Mouse (Mus musculus): ENCODE measurements around the gene Bach2.

Bach2 gene

DNA sequence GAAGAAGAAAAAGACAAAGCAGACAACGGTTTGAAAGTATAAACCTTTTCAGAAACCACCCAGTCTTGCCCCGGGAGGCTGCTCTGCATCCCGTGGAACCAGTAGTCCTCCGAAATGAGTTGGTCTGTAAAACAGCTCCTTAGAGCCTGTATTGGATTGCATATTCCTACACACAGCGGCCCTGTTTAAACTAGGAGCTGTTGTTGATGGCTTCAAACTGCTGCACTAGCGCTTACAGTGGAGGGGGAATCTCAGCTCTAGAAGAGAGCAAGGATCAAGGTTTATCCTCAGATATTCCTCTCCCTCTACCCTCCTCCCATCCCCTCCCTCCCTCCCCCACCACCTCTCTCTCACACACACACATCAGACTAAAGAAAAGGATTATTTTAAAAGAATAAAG, 345.6 kb downstream of the Bach2 start:
- no peak for DNase-seq (ENCODE audit: extremely low read depth, insufficient read length, low spot score)

DNA sequence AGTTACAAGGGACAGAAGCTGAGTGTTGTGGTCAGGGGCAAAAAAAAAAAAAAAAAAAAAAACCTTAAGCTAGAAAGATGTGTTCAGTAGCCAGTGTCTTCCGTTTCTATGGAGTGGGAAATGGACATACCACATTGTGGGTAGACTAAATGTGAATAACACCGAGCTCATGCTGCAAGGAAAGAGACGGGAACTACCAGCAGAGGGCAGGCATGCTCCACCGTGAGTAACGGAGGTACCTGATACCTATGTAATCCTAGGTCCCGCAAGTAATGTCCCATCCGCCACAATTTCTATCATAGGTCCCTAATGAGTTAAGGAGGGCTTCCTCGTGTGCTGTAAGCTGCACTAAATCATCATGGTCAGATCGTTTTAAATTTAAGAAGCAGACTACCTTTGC, 348.0 kb downstream of the Bach2 start:
- DNase-seq (ENCODE audit: extremely low read depth, insufficient read length, low spot score), result no peak

DNA sequence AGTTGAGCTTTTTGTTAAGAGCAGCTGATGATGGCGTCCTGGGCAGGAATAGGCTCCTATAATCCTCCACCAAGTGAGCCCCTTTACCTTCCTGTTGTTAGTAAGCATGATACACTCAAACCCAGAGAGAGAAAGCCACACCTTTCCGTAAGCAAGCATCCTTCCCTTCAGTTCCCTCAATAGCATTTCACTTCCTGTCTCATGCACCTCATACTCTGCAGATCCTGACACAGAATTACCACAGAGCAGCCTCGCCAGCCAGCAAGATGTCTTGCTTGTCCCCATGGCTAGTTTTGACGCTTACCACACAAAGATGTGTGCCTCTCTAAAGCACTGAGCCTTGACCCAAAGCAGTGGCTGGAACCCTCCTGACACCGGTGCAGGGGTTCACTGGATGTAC, 348.9 kb downstream of the Bach2 start:
- no peak for DNase-seq (ENCODE audit: extremely low read depth, insufficient read length, low spot score)

DNA sequence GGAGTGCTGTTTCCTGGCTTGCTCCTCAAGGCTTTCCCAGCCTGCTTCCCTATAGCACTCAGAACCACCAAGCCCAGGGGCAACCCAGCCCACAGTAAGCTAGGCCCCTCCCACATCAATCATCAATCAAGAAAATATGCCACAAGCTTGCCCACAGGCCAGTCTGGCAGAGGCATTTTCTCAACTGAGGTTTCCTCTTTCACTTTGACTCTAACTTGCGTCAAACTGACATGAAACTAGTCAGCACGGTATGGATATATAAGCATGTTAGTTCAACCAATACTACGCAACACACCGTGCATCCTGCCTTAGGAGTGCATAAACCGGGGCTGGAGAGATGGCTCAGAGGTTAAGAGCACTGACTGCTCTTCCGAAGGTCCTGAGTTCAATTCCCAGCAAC, 349.6 kb downstream of the Bach2 start:
- no peak for DNase-seq (ENCODE audit: extremely low read depth, insufficient read length, low spot score)

DNA sequence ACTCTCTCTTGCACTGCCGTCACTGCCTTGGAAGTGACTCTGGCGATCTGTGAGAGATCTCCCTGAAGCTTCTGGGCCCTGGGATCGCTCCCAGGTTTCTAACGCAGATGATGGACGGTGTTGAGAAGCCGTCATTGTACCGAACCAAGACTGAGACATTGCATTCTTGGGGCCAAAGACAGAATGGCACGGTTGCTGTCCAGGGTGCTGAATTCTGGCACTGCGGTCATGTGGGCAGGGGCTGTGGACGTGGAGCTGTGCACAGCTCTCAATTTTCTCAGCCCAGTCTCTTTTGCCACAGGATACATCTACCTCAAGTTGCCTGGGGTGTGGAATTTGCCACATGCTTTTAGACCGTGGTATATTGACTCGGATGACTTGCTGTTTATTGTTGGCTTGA, 362.5 kb downstream of the Bach2 start:
- DNase-seq (ENCODE audit: extremely low read depth, insufficient read length, low spot score), result peak; percentile 22

DNA sequence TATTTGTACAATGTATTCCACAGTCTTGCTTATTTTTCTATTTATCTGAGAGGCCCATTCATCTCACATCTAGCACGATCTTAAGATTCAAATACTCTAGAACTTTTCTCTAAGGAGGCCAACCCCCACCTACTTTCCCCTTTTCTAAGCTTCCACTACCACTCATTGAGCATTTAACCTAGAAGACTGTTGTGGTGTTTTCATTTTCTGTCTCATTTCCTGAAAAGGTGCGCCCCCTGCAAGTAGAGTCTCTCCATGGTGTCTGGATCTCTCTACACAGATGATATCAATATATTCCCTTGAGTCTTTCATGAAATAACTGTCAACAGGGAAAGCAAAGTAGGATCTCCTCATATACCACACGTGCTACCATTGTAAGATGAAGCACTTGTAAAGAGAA, 364.1 kb downstream of the Bach2 start, which contains the start of gene Gja10:
TSS of gene Gja10 (minus strand) at position 101 of the 400 bp plus-strand sequence.
- DNase-seq (ENCODE audit: extremely low read depth, insufficient read length, low spot score), result no peak

DNA sequence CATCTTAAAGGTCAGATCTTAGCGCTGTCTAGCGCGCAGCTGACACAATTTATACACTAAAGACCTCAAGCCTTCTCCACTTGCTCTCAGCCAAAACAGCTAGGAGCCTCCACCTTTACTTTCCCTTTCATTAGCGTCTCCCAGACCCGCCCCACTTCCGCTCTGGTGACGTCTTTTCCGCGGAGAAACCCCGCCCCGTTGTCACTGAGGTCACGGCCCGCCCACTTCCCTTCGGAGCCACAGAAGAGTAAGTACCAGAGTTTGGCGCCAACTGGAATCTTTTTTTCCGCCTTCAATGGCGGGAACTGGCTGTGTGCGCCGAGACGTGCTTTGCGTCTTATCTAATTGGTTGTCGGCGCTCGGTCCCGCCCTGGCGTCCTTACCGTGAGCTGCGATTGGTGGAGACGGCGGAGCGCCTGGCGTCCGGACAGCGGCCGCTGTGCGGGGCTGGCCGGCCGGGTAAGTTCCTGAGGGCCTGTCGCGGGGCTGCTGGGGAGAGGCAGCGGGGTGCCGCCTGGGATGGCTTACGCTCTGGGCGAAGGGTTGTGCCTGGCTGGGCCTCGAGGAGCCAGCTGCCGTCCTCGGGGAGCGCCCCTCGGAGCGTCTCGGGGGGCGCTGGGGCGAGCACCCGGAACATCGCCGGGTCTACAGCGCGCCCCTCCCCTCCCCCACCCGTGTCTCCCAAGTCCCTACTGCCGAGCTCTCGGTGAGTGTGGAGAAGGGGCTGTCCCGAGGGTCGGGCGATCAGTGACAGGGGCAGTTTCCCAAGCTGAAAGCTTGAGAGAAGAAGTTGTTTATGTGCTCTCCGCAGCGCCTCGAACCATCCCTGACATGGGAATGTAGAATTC, 376.7 kb downstream of the Bach2 start, which contains the start of gene Casp8ap2:
TSS of gene Casp8ap2 (plus strand) at position 418 of the 848 bp plus-strand sequence.
- peak; percentile 100 for DNase-seq (ENCODE audit: extremely low read depth, insufficient read length, low spot score)

DNA sequence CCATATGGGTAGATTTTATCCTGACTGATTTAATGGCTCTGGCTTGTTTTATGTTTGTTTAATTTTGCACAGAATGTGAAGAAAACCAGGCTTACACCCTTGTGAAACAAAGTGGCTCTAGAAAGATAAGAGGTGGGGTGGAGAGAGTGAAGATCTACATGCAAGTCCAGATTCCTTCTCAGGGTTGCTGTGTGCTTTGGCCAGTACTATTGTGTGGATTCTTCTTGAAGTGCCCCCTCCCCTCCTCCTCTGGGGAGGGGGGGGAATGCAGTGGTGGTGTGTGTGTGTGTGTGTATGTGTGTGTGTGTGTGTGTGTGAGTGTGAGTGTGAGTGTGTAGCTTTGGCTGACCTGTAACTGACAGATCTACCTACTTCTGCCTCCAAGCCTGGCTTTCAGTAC, 383.0 kb downstream of the Bach2 start:
- DNase-seq (ENCODE audit: extremely low read depth, insufficient read length, low spot score), result no peak
